Mouse (Mus musculus) spleen, adult 2 months (tissue): ENCODE results near the gene Zfp622.

Experiments
- CTCF ChIP-seq: fragments of 200-500 bp; IDR thresholded peaks from 2 replicates; pipeline ENCODE4 v1.5.1; 2011; ENCODE audit warnings: mild to moderate bottlenecking, inconsistent platforms; ENCODE audit not compliant: insufficient read depth, insufficient read length, insufficient replicate concordance; ENCODE audit errors: extremely low read depth
- POLR2A ChIP-seq: fragments of 200-500 bp; IDR thresholded peaks from 2 replicates; pipeline ENCODE4 v1.6.1; 2011; ENCODE audit warnings: low read depth, low read length, inconsistent platforms

- no peak for TF ChIP-seq CTCF
- no peak for TF ChIP-seq POLR2A
Measured at GRCm38 (mm10) chr15:26021721-26022120, 37.6 kb downstream of the Zfp622 start.
